Mouse (Mus musculus): ENCODE results near the gene Btf3.

- no peak for TF ChIP-seq E2F4 (IDR thresholded peaks at IDR 0.05; ENCODE audit: insufficient read depth)
- TF ChIP-seq POLR2AphosphoS2 (IDR thresholded peaks at IDR 0.05; ENCODE audit: insufficient read length, low read depth) = no peak
- TF ChIP-seq POLR2A (IDR thresholded peaks at IDR 0.05; ENCODE audit: insufficient read length, low read depth) = no peak
- no peak for TF ChIP-seq USF1 (IDR thresholded peaks at IDR 0.05; ENCODE audit: low read depth)
- no peak for TF ChIP-seq TCF3 (IDR thresholded peaks at IDR 0.05; ENCODE audit: insufficient read length, low read depth)
Measured at GRCm38 (mm10) chr13:98263458-98263987, 53.3 kb downstream of the Btf3 start.

Data from myocyte (in vitro differentiated cells).